Mouse (Mus musculus) left cerebral cortex, postnatal 4 days (tissue): ENCODE data around the gene H2al1h. TPM values are rescaled to one million over a fixed set of nuclear protein-coding genes. Genes with fewer than 3 reads are reported as not detected.
"Not testable (repeated sequence)": the region's sequence is repeated elsewhere in the genome, so short reads cannot be mapped to it uniquely, and the experiment has no call there.

Experiments
- DNase-seq: peaks from one replicate; pipeline ENCODE4 v3.0.0-alpha.2; 2022
- intact Hi-C: fragments of 180-260 bp; cut with DNase I; formaldehyde crosslinking; loops from one replicate; pipeline ENCODE4 v1.15.1; 2025
- total RNA-seq, 2 experiments: library from RNA; stranded (reverse); gene quantifications; 2 replicates each; pipeline ENCODE4 v1.2.3; 2021

H2al1h gene
- not detected for total RNA-seq

GRCm38 (mm10) chrX:11321192-11321591, at the start of gene H2al1h:
H2al1h (plus strand) TSS chrX:11321492.
- intact Hi-C loops, DNase-seq: not testable (repeated sequence)

- intact Hi-C loops, result loop anchor here (5.0 kb wide), 1 partner anchor 51 kb away; no protein-coding TSS in a partner anchor
- no peak for DNase-seq
Measured at GRCm38 (mm10) chrX:11273190-11273589, 48.1 kb upstream of the H2al1h start.

- no peak for DNase-seq
- intact Hi-C loops, result no loop called here
Measured at GRCm38 (mm10) chrX:11277083-11277482, 44.2 kb upstream of the H2al1h start.

GRCm38 (mm10) chrX:11280741-11281140, 40.6 kb upstream of the H2al1h start:
- intact Hi-C loops, result no loop called here
- no peak for DNase-seq

DNA sequence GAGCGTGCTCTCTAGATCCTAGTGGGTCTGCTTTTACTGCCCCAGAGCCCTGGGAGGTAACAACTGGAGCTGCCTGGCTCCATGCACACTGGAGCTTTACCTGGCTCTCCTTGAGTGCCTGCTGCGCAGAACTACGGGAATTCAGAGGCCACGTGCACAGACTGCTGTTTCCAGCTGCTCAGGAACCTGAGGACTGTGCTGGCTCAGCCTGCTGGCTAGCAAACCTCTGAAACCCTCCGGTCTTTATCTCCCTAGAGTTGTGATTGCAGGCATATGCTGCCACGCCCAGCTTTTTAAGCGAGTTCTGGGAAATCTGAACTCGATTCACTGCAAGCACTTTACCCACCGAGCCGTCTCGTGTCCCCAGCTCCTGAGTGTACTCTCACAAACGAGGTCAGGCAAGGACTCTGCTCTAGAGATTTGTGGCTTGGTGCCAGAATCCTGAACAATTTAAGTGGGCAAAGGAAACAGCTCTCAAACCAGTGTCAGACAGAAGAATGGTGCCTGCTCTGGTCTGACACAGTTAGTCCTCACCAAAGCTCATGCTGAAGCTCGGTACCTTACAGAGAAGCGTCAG, 32.9 kb upstream of the H2al1h start:
- no peak for DNase-seq
- intact Hi-C loops, result no loop called here

DNA sequence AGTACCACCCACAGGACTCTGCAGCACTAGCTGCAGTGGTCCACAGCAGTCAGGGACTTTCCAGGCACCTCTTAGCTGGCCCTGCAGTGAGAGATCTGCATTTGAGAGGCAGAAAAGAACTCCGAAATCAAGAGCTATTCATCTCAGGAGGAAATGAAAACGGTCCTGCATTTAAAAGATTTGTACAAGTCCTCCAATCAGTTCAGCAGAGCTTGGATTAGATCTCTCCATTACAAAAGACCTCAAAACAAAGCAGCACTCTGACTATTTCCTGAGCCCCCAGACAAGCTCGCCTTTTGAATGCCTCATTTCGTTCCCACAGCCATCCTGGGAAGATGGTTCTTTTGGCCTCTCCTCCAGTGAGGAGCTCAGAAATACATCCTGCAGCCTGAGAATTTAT, 32.0 kb upstream of the H2al1h start:
- intact Hi-C loops, result no loop called here
- no peak for DNase-seq

DNA sequence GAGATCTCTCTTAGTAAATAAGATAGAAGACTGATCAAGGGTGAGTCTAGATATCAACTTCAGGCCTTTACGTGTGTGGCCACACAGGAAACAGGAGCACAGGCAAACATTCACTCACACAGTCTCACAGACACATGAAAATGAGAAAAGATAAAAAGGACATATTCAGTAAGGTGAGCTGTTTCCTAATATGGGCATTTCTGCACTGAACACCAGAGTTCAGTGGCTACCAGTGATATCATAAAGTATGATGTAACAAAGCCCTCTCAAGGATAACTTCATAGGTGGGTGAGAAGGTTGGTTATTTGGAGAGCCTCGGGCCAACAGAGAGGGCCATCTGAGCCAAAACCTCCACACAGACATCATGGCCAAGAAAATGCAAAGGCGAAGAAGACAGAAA, 22.3 kb upstream of the H2al1h start, which contains the start of gene H2al1a:
Gene H2al1a (plus strand): TSS at position 301 of the 400 bp plus-strand sequence.
- DNase-seq, intact Hi-C loops: not testable (repeated sequence)

GRCm38 (mm10) chrX:11302132-11302531, 19.2 kb upstream of the H2al1h start, which contains the start of gene H2al1b:
H2al1b (plus strand) TSS chrX:11302432.
- intact Hi-C loops, DNase-seq: not testable (repeated sequence)

DNA sequence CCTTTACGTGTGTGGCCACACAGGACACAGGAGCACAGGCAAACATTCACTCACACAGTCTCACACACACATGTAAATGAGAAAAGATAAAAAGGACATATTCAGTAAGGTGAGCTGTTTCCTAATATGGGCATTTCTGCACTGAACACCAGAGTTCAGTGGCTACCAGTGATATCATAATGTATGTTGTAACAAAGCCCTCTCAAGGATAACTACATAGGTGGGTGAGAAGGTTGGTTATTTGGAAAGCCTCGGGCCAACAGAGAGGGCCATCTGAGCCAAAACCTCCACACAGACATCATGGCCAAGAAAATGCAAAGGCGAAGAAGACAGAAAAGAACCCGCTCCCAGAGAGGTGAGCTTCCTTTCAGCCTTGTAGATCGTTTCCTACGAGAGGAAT, 15.9 kb upstream of the H2al1h start, which contains the start of gene H2al1c:
Gene H2al1c (plus strand): TSS at position 301 of the 400 bp plus-strand sequence.
- intact Hi-C loops, DNase-seq: not testable (repeated sequence)

GRCm38 (mm10) chrX:11308524-11308923, 12.8 kb upstream of the H2al1h start, which contains the start of gene H2al1d:
H2al1d (plus strand) TSS chrX:11308824.
- intact Hi-C loops, DNase-seq: not testable (repeated sequence)

DNA sequence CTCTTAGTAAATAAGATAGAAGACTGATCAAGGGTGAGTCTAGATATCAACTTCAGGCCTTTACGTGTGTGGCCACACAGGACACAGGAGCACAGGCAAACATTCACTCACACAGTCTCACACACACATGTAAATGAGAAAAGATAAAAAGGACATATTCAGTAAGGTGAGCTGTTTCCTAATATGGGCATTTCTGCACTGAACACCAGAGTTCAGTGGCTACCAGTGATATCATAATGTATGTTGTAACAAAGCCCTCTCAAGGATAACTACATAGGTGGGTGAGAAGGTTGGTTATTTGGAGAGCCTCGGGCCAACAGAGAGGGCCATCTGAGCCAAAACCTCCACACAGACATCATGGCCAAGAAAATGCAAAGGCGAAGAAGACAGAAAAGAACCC, 9.7 kb upstream of the H2al1h start, which contains the start of gene H2al1e:
Gene H2al1e (plus strand): TSS at position 301 of the 400 bp plus-strand sequence.
- intact Hi-C loops, DNase-seq: not testable (repeated sequence)

- DNase-seq, intact Hi-C loops: not testable (repeated sequence)
Measured at GRCm38 (mm10) chrX:11314858-11315257, 6.4 kb upstream of the H2al1h start, which contains the start of gene H2al1f. H2al1f (plus strand) TSS chrX:11315158.

- intact Hi-C loops, DNase-seq: not testable (repeated sequence)
Measured at GRCm38 (mm10) chrX:11317956-11318355, 3.3 kb upstream of the H2al1h start, which contains the start of gene H2al1g. H2al1g (plus strand) TSS chrX:11318256.

- intact Hi-C loops, DNase-seq: not testable (repeated sequence)
Measured at GRCm38 (mm10) chrX:11324359-11324758, 3.1 kb downstream of the H2al1h start, which contains the start of gene H2al1i. H2al1i (plus strand) TSS chrX:11324659.

- DNase-seq, intact Hi-C loops: not testable (repeated sequence)
Measured at GRCm38 (mm10) chrX:11327522-11327921, 6.2 kb downstream of the H2al1h start, which contains the start of gene H2al1j. H2al1j (plus strand) TSS chrX:11327822.

DNA sequence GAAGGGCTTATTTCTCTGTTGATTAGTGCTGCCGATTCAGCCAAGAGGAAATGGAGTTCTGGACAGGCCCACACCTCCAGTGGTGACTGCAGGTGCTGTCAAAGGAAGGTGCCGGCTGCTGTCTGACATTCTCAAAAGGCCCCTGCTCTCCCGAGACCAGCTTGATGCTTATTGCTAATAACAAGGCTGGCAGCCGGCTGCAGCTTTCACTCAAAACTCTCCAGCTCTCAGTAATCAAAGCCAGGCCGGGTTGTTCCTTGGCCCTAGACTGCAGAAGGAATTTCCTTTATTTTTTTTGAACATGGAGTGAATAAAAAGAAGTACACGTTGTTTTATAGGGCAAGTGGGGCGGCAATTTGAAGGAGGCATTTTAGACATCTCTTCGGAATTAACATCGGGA, 24.5 kb downstream of the H2al1h start:
- DNase-seq, result peak; percentile 7
- intact Hi-C loops, result no loop called here

- DNase-seq, result no peak
- intact Hi-C loops, result no loop called here
Measured at GRCm38 (mm10) chrX:11346756-11347155, 25.5 kb downstream of the H2al1h start.

GRCm38 (mm10) chrX:11360823-11361222, 39.5 kb downstream of the H2al1h start:
- DNase-seq, result no peak
- intact Hi-C loops, result no loop called here

DNA sequence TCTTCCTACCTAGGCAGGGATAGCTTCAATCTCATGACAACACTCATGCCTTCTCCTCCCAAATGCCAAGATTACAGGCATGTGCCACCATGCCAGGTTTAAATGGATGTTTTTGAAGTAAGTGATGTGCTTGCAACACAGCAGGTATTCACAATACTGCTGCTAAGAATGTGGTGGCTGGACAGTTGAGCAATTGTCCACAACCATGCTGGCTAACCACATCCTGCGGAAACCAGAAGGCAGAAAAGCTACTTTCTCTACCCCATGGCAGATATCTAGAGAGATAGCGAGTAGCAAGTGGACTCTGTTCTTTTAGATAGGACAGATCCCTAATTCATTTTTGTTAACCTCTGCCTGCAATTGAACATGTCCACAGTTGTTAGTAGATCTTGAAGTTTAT, 40.0 kb downstream of the H2al1h start:
- DNase-seq, result no peak
- intact Hi-C loops, result no loop called here

- peak; percentile 84 for DNase-seq
- intact Hi-C loops, result no loop called here
Measured at GRCm38 (mm10) chrX:11363890-11364289, 42.6 kb downstream of the H2al1h start.

DNA sequence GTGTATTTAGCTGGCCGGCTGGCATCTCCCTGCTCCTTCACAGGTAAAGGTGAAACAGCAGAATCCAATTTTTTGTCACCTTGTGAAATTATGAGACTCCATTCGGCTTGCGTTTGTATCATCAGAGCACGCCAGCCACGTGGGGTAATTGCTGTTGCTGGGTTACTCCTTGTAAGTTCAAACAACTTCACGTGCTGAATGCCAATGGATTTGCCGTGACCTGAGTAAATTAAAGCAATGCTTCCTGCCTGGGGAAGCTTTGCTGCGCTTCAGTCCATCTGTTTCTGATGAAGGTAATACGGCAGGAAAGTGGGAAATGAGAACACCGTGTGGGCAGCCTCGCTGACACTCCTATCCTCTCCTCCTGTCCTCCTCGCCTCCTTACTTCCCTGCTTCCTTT, 43.9 kb downstream of the H2al1h start:
- intact Hi-C loops, result no loop called here
- no peak for DNase-seq
